Mouse (Mus musculus) intestine, embryonic 15.5 days (tissue): ENCODE data around the gene Nsd1. TPM values are rescaled to one million over a fixed set of nuclear protein-coding genes. Genes with fewer than 3 reads are reported as not detected.
A peak's percentile ranks its signal among the peaks of the same experiment; 100 is the strongest.

Experiments
- ATAC-seq: fragments of 200-750 bp; cut with Nextera tagmentation; 2 replicates; pipeline ENCODE4 v1.8.0; 2017; ENCODE audit warnings: moderate TSS enrichment, moderate library complexity
- H3K27ac ChIP-seq: fragments of 300-500 bp; sonication (generic); 2 replicates; pipeline ENCODE4 v1.5.1; 2015; ENCODE audit warnings: mild to moderate bottlenecking, inconsistent platforms
- H3K27me3 ChIP-seq: fragments of 300-500 bp; sonication (generic); replicated peaks from 2 replicates; pipeline ENCODE4 v1.6.1; 2015; ENCODE audit warnings: inconsistent platforms
- H3K36me3 ChIP-seq: fragments of 300-500 bp; sonication (generic); 2 replicates; pipeline ENCODE4 v1.6.1; 2015; ENCODE audit warnings: inconsistent platforms
- H3K4me1 ChIP-seq: fragments of 300-500 bp; sonication (generic); replicated peaks from 2 replicates; pipeline ENCODE4 v1.6.1; 2015; ENCODE audit warnings: inconsistent platforms
- H3K4me2 ChIP-seq: fragments of 300-500 bp; sonication (generic); replicated peaks from 2 replicates; pipeline ENCODE4 v1.6.1; 2015; ENCODE audit warnings: mild to moderate bottlenecking, inconsistent platforms
- H3K4me3 ChIP-seq: fragments of 300-500 bp; sonication (generic); replicated peaks from 2 replicates; pipeline ENCODE4 v1.5.1; 2015; ENCODE audit warnings: inconsistent platforms
- H3K9ac ChIP-seq: fragments of 300-500 bp; sonication (generic); 2 replicates; pipeline ENCODE4 v1.6.1; 2015; ENCODE audit warnings: inconsistent platforms
- H3K9me3 ChIP-seq: fragments of 300-500 bp; sonication (generic); 2 replicates; pipeline ENCODE4 v1.6.1; 2016; ENCODE audit warnings: inconsistent platforms
- WGBS: fragments of 180-500 bp; shearing (Covaris S2); methylation state at CpG from one replicate; pipeline ENCODE4 v1.1.7; 2015; 5-methylcytosine and 5-hydroxymethylcytosine counted together
- polyA plus RNA-seq: library from polyadenylated mRNA; unstranded; fragments of >200 nt; fragmentation: Nextera tagmentation; extraction: Ambion mirVana; gene quantifications from 2 replicates; pipeline ENCODE4 v1.2.1, GENCODE M21; 2015

The Nsd1 gene
- polyA plus RNA-seq, 1 experiment from 2014 or later: 49.6 TPM

DNA sequence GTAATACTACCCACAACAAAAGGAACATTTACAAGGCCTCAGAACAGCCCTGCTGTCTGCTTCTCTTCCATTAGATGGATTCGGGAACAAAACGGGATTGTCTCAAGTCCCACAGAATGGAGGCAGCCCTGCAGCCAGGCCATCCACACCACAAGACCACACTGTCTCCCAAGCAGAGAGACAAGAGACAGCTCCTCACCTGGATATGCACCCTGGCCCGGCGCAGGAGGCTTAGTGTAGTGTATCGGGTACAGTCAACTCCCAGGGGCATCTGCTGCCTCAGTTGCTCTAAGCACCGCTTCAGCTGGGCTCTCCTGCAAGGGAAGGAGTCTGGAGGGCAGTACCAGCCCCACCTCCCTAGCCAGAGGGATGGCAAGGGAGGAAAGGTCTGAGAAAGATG, 118.6 kb downstream of the Nsd1 start:
- peak overlapping the region; percentile 89 for H3K4me2 ChIP-seq
- H3K4me1 ChIP-seq: peaks cover 44% of the 10 kb centered on the region
- H3K9me3 ChIP-seq: no peaks in the 10 kb centered on the region
- peaks cover 16% of the 10 kb centered on the region for H3K36me3 ChIP-seq
- WGBS: 87% methylated on average over 6 of the region's 6 CpGs
- H3K27me3 ChIP-seq: no peaks in the 10 kb centered on the region
- H3K4me3 ChIP-seq: peak overlapping the region; percentile 83
- no peak for ATAC-seq
- peak overlapping the region; percentile 72; the same call in 1 of the 2 replicates for H3K9ac ChIP-seq
- no peak overlapping the region for H3K27ac ChIP-seq

DNA sequence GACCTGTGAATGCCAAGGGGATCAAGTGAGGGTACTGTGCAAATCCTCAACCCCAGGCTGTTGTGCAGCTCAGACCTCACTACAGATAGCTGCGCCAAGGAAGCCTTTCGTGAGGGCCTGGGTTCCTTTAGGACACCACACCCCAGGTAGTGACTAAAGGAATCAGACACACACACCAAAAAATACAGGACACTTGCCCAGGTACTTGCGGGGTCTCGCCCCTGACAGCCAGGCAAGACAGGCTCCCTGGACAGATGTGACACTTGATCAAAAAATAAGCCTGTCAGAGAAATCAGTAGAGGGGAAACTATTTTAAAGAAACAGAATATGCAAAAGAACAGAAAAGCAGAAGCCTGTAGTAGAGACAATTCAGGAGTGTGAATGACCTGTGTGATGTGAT, 119.1 kb downstream of the Nsd1 start:
- WGBS: 80% methylated on average over 4 of the region's 4 CpGs

DNA sequence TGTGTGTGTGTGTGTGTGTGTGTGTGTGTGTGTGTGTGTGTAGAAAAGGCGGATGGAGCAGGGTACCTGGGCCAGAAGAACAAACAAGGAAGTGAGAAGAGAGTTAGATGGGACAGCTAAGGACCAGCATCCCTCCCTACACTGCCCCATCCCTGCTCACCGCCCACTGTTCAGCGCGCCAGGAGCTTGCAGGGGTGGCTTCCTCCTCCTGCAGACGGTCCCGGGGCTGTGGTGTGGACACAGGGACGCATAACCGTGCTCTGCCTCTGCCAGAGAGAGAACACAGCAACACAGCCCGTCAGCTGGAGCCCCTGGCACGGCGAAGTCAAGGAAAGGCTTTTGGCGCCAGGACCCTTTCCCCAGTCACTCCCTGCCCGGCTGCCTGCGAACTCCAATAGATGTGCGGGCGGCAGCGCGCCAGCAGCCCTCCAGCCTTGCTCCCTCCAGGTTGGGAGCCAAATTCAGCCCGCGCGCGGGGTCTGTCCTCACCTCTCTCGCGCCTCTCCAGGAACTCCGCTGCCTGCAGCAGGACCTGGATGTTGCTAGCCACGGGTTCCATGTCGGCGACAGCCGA, 119.6 kb downstream of the Nsd1 start:
- ATAC-seq: peak; percentile 37
- Histone ChIP-seq H3K9ac (peak overlapping the region; percentile 72), H3K36me3 (peaks cover 14% of the 10 kb centered on the region), H3K27ac (peak overlapping the region; percentile 45; the same call in 1 of the 2 replicates), H3K9me3 (no peaks in the 10 kb centered on the region), H3K4me1 (peaks cover 35% of the 10 kb centered on the region), H3K4me3 (peak overlapping the region; percentile 83), H3K27me3 (no peaks in the 10 kb centered on the region), H3K4me2 (peak overlapping the region; percentile 89)
- WGBS: under 1% methylated on average over 28 of the region's 29 CpGs

More for the DNA sequence above, 119.1 kb downstream of the Nsd1 start:
- Histone ChIP-seq H3K27ac (no peak overlapping the region), H3K4me1 (peaks cover 39% of the 10 kb centered on the region), H3K9me3 (no peaks in the 10 kb centered on the region), H3K36me3 (peaks cover 16% of the 10 kb centered on the region), H3K4me3 (peak overlapping the region; percentile 83), H3K9ac (peak overlapping the region; percentile 72), H3K27me3 (no peaks in the 10 kb centered on the region), H3K4me2 (peak overlapping the region; percentile 89)
- no peak for ATAC-seq

DNA sequence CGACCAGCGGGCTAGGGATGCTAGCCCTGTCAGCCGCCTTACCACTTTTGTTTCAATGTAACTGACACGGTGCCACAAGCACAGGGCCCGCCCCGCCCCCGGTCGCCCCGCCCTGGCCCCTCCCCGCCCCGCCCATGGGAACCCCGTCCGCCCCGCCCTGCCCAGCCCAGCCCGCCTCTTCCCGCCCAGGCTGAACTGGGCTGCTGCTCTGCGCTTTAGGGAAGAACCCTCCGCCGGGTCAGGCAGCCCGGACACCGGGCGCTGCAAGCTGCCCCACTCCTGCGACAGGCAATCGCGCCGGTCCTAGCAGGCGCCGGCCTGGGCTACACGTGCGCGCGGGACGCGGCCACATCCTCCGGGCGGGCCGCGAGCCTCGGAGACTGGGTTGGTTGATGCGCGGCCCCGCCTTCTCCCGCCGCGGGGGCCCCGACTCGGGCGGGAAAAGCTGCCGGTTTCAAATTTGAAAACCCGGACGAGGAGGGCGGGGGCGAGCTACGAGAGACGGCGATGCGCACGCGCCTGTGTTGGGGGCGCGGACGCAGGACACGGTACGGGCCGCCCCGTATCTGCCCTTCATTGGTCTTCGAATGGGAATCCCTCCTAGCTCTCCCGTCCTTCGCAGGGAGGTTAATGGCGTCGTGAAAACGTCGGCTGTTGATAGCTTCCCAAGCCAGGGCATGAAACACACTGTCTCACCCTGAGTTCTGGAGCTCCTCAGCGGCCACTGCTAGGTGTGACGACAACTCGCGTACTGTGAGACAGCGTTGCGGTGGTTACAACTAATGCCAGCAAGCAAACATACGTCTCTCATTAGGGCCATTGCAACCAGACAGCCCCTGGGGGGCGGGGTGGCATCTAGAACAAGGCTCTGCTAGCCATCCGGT, 120.3 kb downstream of the Nsd1 start, which contains the start of gene Mxd3:
TSS of gene Mxd3 (minus strand) at position 141 of the 884 bp plus-strand sequence.
- Histone ChIP-seq H3K36me3 (peaks cover 10% of the 10 kb centered on the region), H3K4me3 (peak within 1 kb of the TSS; percentile 83), H3K9ac (peak within 1 kb of the TSS; percentile 72), H3K9me3 (no peaks in the 10 kb centered on the region), H3K4me2 (peak within 1 kb of the TSS; percentile 89), H3K27me3 (no peaks in the 10 kb centered on the region), H3K4me1 (peaks cover 35% of the 10 kb centered on the region), H3K27ac (peak within 1 kb of the TSS; percentile 93)
- under 1% methylated on average over 81 of the region's 82 CpGs for WGBS
- peak; percentile 94 for ATAC-seq

DNA sequence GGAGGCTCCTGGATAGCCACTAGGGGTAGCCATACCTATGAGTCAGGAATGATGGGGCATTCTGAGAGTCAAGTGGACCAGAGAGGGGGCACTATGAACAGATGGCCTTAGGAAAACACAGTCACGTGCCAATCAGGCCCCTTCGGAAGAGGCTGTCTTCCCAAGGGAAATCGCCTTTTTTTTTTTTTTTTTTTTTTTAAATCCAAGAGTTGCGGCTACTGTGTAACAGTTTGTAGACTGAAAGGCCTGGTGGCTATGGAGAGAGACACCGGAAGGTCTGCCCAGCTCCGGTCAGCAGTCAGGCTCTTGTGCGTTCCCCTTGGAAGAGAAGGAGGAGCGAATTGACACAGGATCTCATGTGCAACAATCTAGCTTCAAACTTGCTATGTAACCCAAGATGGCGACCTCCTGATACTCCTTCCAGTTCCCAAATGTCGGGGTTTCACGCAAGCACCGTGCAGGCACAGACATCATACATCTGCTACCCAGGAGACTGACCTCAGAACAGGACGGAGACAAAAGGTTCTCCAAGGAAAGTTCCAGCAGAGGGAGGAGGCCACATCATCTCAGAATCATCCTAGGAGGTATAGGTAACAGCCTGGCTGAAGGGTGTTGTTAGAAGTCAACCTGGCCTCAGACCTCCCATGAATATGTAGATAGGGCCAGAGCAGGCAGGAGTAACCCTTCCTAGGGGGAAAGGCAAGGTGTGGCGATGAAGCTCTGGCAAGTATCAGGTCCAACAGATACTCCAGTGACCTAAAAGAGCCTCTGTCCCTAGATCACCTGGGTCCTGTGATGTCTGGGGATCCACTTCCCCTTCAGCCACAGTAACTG, 121.2 kb downstream of the Nsd1 start:
- peak; percentile 21; the same call in 1 of the 2 replicates for ATAC-seq
- H3K9ac ChIP-seq: peak overlapping the region; percentile 72
- peak overlapping the region; percentile 83 for H3K4me3 ChIP-seq

DNA sequence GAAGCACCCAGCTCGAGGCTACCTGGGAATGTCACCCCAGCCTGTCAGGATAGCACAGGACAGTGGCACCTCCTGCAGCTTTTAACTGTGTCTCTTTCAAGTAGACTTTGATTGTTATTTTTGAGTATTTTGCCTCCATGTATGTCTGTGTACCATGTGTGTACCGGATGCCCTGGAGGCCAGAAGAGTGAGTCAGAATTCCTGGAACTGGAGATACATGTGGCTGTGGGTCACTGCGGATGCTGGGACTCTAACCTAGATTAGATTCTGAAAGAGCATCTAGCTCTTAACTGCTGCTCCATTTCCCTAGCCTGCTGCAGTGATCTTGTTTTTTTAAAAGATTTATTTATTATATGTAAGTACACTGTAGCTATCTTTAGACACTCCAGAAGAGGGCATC, 122.7 kb downstream of the Nsd1 start:
- no peak overlapping the region for H3K4me3 ChIP-seq
- no peak overlapping the region for H3K9ac ChIP-seq
- H3K4me1 ChIP-seq: peaks cover 26% of the 10 kb centered on the region
- no peaks in the 10 kb centered on the region for H3K36me3 ChIP-seq
- H3K9me3 ChIP-seq: no peaks in the 10 kb centered on the region
- no peak overlapping the region for H3K4me2 ChIP-seq
- H3K27me3 ChIP-seq: no peaks in the 10 kb centered on the region
- no peak overlapping the region for H3K27ac ChIP-seq
- ATAC-seq: no peak
- 87% methylated on average over 3 of the region's 3 CpGs for WGBS

More for the DNA sequence above, 121.2 kb downstream of the Nsd1 start:
- 53% methylated on average over 14 of the region's 14 CpGs for WGBS
- Histone ChIP-seq H3K36me3 (peaks cover 4% of the 10 kb centered on the region), H3K27ac (peak overlapping the region; percentile 93), H3K27me3 (no peaks in the 10 kb centered on the region), H3K4me2 (peak overlapping the region; percentile 89), H3K4me1 (peaks cover 32% of the 10 kb centered on the region), H3K9me3 (no peaks in the 10 kb centered on the region)

DNA sequence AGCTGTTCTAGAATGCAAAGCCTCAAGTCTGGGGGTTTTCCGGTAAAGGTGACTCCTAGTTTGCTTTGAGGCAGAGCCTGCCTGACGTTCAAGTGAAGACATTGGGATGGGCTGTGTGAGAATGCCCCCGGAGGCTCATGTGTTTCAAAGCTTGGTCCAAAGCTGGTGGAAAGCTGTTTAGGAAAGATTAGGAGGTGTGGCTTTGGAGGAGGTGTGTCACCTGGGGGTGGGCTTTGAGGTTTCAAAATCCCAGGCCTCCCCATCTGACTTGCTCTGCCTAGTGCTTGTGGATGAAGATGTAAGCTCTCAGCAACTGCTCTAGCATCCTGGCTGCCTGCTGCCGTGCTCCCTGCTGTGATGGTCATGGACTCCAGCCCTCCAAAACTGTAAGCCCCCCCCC, 126.1 kb downstream of the Nsd1 start:
- Histone ChIP-seq H3K4me3 (no peak overlapping the region), H3K4me1 (peaks cover 7% of the 10 kb centered on the region), H3K9me3 (no peaks in the 10 kb centered on the region), H3K9ac (no peak overlapping the region), H3K4me2 (no peak overlapping the region), H3K27me3 (no peaks in the 10 kb centered on the region), H3K36me3 (no peaks in the 10 kb centered on the region), H3K27ac (no peak overlapping the region)
- WGBS: 87% methylated on average over 4 of the region's 4 CpGs
- ATAC-seq: no peak

GRCm38 (mm10) chr13:55337341-55337975, 127.9 kb downstream of the Nsd1 start:
- Histone ChIP-seq H3K36me3 (no peaks in the 10 kb centered on the region), H3K9me3 (no peaks in the 10 kb centered on the region), H3K9ac (no peak overlapping the region), H3K27me3 (no peaks in the 10 kb centered on the region), H3K27ac (no peak overlapping the region), H3K4me1 (peaks cover 4% of the 10 kb centered on the region; the same call in 1 of the 2 replicates), H3K4me3 (no peak overlapping the region), H3K4me2 (no peak overlapping the region)
- ATAC-seq: no peak
- WGBS: 67% methylated on average over 10 of the region's 10 CpGs

DNA sequence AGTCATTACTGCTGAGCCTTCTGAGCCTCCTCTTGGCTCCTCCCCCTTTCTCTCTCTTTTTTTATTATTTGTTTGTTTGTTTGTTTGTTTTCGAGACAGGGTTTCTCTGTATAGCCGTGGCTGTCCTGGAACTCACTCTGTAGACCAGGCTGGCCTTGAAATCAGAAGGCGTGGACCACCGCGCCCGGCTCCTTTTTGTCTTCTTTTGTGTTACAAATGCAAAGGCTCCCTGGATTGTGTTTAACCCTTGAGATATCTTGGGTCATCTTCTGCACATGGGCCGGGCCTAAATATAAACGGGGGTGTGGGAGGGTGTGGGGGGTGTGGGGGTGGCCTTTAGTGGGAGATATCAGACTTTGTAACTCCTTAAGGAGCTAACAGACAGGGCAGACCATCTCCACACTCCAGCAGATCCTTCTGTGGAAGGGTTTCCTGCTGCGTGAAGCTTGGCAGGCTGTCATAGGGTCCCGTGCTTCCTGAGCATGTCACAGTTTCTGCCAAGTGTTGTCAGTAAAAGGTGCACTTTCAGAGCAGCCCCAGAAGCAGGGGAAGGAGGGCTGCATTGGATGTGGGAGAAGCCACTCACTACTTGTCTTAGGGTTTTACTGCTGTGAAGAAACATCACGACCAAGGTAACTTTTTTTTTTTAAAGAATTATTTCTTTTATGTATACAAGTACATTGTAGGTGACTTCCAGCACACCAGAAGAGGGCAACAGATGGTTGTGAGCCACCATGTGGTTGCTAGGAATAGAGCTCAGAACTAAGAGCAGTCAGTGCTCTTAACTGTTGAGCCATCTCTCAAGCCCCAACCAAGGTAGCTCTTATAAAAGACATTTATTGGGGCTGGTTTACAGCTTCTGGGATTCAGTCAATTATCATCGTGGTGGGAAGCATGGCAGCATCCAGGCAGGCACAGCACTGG, 128.8 kb downstream of the Nsd1 start:
- no peak for ATAC-seq
- Histone ChIP-seq H3K4me2 (no peak overlapping the region), H3K4me3 (no peak overlapping the region), H3K4me1 (peaks cover 4% of the 10 kb centered on the region; the same call in 1 of the 2 replicates), H3K9ac (no peak overlapping the region), H3K36me3 (no peaks in the 10 kb centered on the region), H3K27ac (no peak overlapping the region), H3K9me3 (no peaks in the 10 kb centered on the region), H3K27me3 (no peaks in the 10 kb centered on the region)
- 67% methylated on average over 12 of the region's 12 CpGs for WGBS

DNA sequence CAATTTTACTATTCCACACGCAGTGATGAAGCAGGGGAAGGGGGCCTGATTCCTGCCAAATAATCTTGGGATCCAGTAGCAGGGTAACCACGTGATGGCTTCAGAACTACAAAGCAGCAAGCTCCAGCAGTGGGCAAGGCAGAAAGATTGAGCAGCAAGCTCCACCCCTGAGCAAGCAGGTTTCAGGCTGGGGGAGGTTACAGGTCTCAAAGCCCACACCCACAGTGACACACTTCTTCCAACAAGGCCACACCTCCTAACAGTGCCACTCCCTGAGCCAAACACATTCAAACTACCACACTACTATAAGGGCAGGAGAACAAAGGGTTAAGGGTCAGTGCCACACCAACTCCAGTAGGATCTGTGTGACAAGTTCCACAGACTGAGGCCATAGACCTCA, 129.7 kb downstream of the Nsd1 start:
- WGBS: 27% methylated on average over 2 of the region's 2 CpGs
- Histone ChIP-seq H3K27ac (no peak overlapping the region), H3K4me1 (peaks cover 4% of the 10 kb centered on the region; the same call in 1 of the 2 replicates), H3K4me2 (no peak overlapping the region), H3K4me3 (no peak overlapping the region), H3K27me3 (no peaks in the 10 kb centered on the region), H3K9ac (no peak overlapping the region), H3K9me3 (no peaks in the 10 kb centered on the region), H3K36me3 (no peaks in the 10 kb centered on the region)
- peak; percentile 86 for ATAC-seq

DNA sequence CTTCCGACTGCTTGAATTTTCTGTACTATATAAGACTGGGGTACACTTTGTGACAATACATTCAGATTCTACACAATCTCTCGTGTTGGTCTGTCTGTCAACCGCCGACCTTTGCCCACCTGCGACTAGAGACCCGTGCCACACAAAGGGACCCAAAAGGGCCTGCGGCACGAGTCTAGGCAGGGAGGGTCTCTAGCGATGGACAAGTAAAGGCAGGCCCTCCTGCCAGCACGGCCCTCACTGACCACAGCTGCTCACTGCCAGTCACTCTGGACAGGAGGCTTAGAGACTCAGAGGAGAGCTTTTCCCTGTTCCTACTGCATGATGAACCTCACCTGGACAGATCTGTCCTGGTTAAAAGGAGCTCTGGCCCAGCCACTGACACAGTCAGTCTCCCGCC, 132.9 kb downstream of the Nsd1 start:
- H3K4me1 ChIP-seq: peaks cover 4% of the 10 kb centered on the region; the same call in 1 of the 2 replicates
- H3K4me2 ChIP-seq: no peak overlapping the region
- 31% methylated on average over 11 of the region's 11 CpGs for WGBS
- H3K27me3 ChIP-seq: no peaks in the 10 kb centered on the region
- no peak overlapping the region for H3K4me3 ChIP-seq
- no peak for ATAC-seq
- H3K36me3 ChIP-seq: peaks cover 31% of the 10 kb centered on the region
- H3K27ac ChIP-seq: no peak overlapping the region
- no peak overlapping the region for H3K9ac ChIP-seq
- no peaks in the 10 kb centered on the region for H3K9me3 ChIP-seq
